Mouse (Mus musculus) erythroblast, adult 5-6 weeks (primary cell): ENCODE measurements around the gene Agps. TPM values are rescaled to one million over a fixed set of nuclear protein-coding genes. Genes with fewer than 3 reads are reported as not detected.
A peak's percentile ranks its signal among the peaks of the same experiment; 100 is the strongest.

Experiments used
- ATAC-seq: replicated peaks from 2 replicates; pipeline ENCODE4 v1.8.0; 2016; ENCODE audit warnings: moderate number of reproducible peaks, mild to moderate bottlenecking, moderate TSS enrichment, inconsistent platforms; ENCODE audit not compliant: poor library complexity, low FRiP score, severe bottlenecking
- total RNA-seq, 2 experiments: library from RNA; stranded (forward) in 1 of 2; stranded (reverse) in 1 of 2; fragments of 150-400 nt in 1 of 2; fragments of 200-764, 138-1000 nt in 1 of 2; gene quantifications; 2 replicates each; pipeline versions ENCODE4 v1.2.3 to v1.2.4; 2015 to 2017; ENCODE audit warnings: low replicate concordance in 2 of 2

Gene Agps
- total RNA-seq (2015; ENCODE audit: low replicate concordance): 45.1 and 47.7 TPM in 2 replicates
- total RNA-seq (2017; ENCODE audit: low replicate concordance): 44.5 and 51.9 TPM in 2 replicates

DNA sequence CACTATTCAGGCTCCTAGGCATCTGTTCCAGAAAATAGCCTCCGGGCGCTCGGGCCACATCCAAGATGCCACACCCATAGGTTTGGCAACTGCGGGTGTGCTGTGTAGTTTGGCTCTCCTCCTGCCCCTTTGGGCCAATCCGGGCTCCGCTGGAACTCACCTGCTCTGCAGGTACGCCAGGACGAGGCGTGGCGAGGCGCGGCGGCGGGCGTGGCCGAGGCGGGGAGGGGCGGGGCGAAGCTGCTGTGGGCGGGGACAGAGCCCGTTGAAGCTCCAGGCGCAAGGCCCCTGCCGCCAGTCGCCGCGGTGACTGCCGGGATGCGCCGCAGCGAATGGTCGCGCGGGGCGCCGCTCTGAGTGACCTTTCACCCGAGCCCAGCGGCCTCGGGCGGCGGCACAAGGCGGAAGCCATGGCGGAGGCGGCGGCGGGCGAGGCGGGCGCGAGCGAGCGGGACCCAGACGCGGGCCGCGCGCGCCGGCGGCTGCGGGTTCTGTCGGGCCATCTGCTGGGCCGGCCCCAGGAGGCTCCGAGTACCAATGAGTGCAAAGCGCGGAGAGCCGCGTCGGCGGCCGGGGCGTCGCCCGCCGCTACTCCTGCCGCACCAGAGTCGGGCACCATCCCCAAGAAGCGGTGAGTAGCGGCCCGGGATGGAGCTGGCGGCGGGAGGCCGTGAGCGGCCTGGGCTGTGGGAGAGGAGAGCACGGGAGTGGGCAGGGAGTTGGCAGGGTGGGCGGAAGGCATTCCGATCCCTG lies at the start of gene Agps:
Gene Agps, plus strand, starts transcription at position 297 of the 753 bp plus-strand sequence.
- peak; percentile 90 for ATAC-seq

DNA sequence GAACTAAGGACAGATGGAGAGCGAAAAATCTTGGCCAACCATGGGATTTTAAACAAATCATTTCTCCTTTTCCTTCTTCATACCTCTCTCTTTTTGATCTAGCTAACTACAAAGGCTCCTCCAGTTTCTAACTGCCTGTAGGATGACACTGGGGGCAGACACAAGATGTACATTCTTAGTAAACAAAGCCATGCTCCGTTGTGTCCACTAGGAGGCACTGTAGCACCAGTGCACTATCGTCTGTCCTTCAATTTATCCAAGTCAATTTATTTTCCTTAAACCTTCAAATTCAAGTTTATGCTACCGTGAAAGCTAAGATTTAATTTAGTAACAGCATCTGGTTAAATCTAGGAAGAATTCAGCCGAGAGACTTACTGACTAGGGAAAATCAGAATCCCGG lies 45.9 kb upstream of the Agps start:
- ATAC-seq: peak; percentile 80

DNA sequence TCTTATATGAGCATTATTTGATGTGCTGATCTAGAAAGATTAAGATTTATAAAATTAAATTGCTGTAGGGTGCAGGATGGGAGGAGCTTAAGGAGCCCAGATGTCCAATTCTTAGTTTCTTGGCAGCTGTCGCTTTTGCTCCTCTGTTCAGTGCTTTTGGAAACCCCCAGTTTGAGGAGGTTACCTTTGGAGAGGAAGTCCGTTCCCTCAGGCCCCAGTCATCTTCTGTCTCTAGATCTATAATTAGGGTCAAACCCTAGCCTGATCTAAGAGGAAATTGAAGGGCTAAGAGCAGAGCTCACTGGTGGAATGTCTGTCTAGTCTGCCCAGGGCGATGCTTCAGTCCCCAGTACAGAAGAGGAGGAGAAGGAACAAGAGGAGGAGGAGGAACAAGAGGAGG lies 43.5 kb upstream of the Agps start:
- ATAC-seq: no peak

DNA sequence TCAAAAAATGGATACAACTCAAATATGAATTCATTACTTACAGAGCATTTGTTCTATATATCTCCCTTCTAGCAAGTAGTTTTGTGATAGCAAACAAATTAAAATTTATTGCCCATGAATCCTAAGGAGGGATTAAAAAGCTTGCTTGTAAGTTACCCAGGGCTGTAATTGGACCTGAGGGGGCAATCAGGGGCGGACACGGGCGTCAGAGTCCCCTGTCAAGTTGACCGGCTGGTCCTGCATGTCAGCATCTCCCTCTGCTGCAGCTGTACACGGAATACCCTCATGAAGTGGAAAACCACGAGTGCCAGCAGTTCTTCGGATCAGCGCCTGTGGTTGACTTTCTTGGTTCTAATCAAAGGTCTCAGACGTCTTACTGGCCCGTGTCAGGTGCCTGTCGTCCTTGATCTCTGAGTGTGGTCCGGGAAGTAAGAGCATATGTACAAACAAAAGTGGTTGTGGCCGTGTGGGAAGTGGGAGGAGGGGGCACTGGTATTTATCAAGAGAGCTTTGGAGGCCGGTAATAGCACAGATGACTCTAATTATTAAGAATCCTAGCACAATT lies 41.9 kb upstream of the Agps start:
- ATAC-seq: no peak

DNA sequence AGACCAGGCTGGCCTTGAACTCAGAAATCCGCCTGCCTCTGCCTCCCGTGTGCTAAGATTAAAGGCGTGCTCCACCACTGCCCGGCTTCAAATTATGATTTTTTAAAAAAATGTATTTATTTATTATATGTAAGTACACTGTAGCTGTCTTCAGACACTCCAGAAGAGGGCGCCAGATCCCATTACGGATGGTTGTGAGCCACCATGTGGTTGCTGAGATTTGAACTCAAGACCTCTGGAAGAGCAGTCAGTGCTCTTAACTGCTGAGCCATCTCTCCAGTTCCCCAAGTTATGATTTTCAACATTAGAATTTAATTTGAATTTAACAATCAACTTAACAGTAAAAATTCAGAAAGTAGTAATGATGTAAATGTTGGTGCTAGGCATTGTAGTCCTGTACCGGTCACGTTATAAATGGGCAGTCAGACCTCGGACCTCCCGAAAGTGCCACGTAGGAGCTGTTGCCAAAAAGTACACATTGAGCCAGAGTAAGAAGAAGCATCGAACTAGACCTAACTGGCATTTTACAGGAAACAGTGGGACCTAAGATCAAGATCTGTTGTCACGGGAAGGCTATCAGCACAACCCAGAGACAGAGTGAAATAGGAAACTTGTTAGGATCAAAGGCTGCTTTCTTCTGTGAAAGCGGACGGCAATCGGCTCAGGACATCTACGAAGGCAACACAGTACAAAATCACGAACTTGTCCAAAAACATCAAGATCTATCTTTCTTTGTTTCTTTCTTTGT lies 40.2 kb upstream of the Agps start:
- no peak for ATAC-seq

DNA sequence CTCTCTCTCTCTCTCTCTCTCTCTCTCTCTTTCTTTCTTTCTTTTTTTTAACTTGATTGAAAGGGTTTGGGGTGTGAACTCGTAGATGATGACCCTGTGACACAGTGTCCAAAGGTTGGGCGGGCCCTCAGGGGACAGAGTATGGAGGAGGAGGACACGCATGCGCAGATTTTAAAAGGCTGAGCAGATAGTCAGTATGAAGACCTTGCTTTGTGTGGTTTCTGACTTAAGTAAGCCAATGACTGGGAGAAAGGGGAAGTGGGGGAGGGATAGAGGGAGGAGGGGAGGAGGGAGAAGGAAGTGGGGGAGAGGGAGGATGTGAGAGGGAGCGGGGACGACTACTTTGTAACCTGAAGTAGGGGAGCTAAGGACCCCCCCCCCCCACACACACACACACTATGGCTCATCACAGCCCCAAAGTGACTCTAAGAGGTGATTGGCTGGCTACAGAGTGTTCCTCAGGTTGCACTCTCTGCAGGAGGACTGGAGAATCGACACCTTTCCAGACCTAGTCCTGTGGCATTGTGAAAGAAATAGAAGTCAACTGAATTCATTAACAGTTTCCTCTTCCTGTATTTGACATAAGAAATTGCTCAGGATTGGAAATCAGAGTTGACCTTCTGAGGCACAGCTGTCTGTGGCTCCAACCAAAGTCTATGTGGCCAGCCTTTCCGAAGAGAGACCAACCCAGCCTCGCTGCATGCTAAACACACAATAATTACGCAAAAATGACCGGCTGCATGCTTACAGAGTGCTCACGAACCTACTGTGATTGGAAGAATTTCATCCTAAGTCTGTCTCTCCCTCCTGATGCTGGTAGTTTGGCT lies 39.4 kb upstream of the Agps start:
- ATAC-seq: no peak

DNA sequence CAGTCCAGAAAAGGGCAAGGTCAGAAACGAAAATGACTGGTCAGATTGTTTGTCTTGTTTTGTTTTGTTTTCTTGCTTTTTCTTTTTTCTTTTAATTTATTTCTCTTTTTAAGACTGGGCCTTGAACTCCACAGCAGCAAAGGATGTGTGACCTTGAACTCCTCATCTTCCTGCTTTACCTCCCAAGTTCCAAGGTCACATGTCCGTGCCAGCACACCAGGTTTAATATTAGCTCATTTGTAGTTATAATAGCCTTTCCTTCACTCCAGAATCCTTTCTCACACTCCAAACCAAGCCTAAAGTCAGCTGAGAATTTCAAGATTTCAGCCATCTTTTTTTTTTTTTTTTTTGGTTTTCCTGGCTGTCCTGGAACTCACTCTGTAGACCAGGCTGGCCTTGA lies 35.8 kb upstream of the Agps start:
- no peak for ATAC-seq

DNA sequence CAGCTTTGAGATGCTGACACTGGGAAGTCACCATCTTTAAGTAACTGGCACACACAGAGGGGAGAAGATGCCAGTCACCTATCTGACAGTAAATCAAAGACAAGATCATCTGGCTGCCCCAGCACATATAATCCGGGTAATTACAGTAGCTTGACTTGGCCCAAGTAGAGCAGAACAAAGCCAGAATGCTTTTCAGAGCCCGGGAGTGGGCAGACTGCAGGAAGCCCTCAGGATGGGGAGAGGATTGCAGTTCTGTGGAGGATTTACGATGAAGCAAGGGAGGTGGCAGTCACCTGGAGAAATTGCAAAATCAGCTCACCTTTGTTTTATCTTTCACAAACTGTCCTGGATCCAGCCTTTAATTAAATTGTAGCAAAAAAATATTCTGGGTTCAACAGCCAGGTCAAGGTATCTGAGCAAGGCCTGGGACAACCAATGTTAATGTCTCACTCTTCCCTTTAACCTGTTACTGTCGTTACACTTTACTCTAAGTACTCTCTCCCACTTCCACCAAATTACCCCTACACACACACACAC lies 33.5 kb upstream of the Agps start:
- ATAC-seq: no peak

DNA sequence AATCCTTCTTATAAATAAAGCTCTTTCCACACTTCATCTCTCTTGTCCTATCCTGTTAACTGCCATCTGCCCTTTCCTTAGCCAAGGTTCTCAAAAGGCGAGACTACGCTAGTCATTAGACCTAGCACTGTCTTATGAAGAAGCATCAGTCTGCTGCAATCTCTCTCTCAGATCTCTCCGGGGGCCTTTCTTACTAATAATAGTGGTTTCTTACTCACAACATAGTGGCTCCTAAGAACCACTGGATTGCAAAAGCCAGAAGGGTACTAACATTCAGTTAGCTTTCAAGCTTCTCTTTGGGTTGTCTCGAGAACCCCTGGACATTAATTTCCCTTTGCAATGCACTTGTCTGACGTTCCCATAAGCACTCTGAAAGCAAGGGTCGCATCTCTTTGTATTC lies 26.2 kb upstream of the Agps start:
- no peak for ATAC-seq

DNA sequence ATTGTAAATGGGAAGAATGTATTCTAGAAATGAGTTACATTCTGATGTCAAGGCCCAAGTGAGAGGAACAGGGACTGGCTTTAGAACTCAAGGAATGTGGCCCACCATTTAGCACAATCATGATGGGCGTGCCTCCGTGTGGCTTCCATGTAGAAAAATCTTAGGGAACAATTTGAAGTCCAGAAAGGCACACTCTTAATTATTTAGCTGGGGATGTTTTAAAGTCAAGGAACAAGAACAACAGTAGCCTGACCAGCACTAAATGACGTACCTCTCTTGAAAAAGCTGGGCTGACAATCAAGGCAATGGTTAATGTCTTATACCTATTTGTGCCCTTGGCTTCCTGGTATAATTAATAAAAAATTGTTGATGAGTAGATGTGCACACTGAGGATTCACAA lies 25.1 kb upstream of the Agps start:
- ATAC-seq: no peak

DNA sequence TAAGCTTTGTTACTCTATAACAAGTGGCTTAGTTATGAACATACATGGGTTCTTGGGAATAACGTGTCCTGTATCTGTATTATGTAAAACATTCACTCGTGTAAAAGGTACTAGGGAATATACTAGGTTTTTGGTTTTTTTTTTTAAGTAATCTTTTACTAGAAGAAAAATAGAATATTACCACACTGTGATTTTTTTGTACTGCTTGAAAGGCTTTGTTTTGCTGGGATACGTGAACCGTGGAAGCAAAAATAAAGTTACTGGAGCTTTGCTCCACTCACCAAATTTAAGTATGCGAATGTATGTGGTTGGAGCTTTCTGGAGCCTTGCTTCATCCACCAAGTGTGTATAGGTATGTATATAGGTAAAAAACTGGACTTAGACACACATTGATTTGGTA lies 24.5 kb upstream of the Agps start:
- ATAC-seq: no peak

DNA sequence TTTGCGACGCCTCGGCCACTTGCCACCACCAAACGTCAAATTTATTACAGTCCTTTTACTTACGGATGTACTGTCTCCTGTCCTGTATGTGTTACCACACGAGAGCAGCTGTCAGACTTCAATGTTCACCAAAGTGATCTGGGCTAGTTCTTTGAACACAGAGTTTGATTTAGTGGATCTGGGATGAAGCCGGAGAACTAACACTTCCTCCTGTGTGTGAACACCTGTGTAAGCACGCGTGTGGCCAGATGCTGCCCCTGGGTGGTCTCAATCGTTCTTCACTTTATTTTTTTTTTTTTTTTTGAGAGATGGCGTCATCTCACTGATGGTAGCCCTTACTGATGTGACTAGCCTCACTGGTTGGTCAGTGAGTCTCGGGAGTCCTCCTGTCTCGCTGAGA lies 17.1 kb upstream of the Agps start:
- ATAC-seq: no peak

DNA sequence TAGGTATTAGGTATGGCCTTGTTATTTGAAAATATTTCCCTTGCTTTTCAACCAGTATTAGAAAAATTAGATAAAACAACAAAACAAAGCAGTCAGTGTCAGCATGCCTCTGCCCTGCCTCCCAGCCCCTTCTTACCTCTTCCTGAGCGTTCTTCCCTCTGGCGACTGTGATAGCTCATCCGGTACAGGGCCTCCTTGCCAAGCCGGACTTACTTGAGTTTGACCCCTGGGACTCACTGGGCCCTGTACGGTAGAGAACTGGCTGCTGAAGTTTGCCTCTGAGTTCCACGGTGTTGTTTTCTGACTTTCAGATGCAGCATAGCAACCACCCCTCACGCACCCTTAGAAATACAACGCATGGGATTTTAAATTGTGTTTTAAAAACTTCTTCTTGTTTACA lies 16.5 kb upstream of the Agps start:
- no peak for ATAC-seq

DNA sequence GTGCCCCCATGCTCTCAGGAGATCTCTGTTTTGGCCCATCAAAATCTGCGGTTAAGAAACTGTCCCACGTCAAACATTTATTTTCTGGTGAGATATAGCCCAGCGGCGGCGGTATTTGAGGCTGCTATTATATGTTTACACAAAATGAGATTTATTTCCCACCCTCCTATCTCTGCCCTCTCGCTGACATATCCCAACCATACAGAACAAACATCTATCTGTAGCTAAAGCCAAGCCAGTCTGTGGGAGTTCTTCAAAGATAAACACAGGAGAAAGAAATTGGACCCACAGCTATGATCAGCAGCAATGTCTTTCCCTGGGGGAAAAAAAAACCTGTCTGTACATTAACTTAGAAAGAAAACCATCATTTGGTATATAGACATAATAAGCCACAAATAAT lies 15.3 kb upstream of the Agps start:
- ATAC-seq: no peak

DNA sequence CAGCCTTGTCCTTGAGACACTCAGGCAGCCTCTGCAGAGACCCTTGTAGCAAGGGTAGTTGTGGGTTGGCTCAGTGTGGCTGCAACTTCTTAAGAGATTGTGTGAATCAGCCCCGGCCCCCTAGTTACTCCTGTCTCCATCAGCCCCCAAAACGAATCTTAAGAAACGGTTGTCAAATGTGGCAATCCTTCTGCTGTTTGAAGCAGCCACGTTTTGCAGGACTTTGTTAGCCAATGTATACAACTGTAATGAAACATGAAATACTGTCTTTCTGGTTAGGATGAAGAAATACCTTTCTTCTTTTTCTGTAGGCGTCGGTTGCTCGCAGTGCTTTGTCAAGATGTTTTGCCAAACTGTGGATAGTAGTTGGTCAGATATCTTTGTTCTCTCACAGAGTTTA lies 13.3 kb upstream of the Agps start:
- ATAC-seq: no peak

DNA sequence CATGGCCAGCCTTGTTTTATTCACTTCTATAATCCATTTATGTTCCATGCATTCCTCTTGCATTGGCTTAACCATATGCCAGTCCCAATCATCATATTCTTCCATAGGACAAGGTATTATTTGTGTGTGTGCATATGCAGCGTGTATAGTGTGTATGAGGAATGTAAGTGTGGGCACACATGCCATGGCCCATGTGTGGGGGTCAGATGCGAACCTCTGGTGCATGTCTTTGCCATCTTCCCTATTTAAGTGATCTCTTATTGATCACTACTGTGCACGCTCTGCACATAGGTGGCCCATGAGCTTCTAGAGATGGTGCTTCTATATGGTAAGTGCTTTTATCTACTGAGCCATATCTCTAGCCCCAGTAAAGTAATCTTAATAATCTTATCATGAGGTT lies 12.2 kb upstream of the Agps start:
- ATAC-seq: no peak

DNA sequence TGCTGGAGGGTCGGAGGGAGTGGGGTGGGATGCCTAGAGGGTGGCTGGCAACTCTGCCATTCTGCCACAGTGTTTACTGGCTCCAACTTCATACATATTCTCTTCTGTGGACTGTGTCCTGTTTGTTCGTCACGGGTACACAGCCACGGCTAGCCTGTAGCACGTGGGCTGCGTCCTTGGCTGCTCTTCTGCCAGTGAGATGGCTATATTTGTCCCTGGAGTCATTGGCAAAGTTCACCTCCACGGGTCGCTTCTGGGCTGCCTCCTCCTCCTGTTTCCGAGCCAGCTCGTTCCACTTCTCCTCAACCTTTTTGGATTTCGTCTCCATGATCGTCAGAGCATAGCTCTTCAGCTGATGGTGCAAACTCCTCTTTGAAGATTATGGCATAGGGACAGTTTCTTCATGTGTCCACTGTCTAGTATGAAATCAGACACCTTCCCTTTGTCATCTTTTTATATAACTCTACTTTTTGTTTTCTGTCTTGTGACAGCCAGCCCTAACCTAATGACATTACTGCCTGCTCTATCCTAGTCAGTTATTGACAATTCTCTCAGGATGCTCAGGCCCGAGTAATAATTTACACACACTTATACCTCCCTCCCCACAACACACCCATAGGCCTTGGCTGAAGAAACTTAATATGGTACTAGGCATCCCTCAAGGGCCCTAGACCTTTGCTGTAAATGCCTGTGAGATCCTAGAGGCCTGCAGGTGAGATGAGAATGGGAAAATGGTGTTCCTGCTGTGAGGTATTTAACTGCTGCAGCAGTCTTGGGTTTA lies 9.8 kb upstream of the Agps start:
- ATAC-seq: no peak

DNA sequence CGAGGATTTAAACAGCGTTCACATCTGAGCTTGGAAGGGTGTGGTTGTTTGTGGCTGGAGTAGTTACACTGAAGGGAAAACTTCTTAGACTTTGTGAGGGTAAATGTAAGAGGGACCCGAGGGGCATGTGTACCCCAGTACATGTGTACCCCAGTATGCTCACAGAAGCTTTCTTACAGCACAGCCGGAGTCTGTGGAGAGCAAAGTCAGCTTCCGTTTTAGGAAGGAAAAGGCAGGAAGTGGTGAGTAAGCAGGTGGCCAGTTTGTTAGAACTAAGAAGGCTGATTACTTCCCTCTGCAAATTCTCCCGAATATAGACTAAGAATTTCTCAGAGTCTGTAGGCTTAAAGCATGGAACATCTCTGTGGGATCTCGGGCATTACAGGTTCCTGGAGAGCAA lies 8.2 kb upstream of the Agps start:
- ATAC-seq: no peak

DNA sequence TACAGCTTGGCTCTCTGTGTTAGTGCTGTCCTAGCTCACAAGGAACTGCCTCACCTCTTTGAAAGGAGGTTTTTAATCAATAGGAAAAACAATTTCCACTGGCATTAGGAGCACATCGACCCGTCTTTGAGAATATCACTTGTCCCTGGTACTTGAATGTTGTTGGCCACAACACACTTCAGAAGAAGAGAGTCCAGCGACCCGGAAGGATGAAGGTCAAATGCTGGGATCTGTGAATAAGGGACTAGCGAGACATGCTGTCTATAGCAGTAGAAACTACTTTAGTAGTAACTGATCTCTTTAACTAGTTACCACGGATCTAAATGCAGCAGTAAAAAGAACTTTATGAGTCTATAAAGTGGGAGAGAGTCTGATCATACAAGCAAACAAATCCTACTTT lies 7.8 kb upstream of the Agps start:
- no peak for ATAC-seq
